Mouse (Mus musculus) stomach, embryonic 14.5 days (tissue): ENCODE measurements around the gene Kcp. TPM values are rescaled to one million over a fixed set of nuclear protein-coding genes. Genes with fewer than 3 reads are reported as not detected.

Source experiments
- ATAC-seq: fragments of 200-750 bp; cut with Nextera tagmentation; 2 replicates; pipeline ENCODE4 v1.8.0; 2017; ENCODE audit warnings: low read depth, moderate TSS enrichment; ENCODE audit not compliant: insufficient number of reproducible peaks, insufficient read depth, low FRiP score
- H3K27ac ChIP-seq: fragments of 300-500 bp; sonication (generic); 2 replicates; pipeline ENCODE4 v1.5.1; 2014; ENCODE audit warnings: mild to moderate bottlenecking, low read length, moderate library complexity, mixed read lengths
- H3K27me3 ChIP-seq: fragments of 300-500 bp; sonication (generic); 2 replicates; pipeline ENCODE4 v1.6.1; 2014; ENCODE audit warnings: low read length, control low read depth, mixed read lengths; ENCODE audit not compliant: control insufficient read depth, insufficient read depth
- H3K36me3 ChIP-seq: fragments of 300-500 bp; sonication (generic); 2 replicates; pipeline ENCODE4 v1.6.1; 2014; ENCODE audit warnings: mild to moderate bottlenecking, control low read depth, low read length, moderate library complexity, mixed read lengths; ENCODE audit not compliant: control insufficient read depth, insufficient read depth
- H3K4me1 ChIP-seq: fragments of 300-500 bp; sonication (generic); 2 replicates; pipeline ENCODE4 v1.6.1; 2014; ENCODE audit warnings: low read length, control low read depth, mixed read lengths; ENCODE audit not compliant: control insufficient read depth, insufficient read depth
- H3K4me2 ChIP-seq: fragments of 300-500 bp; sonication (generic); replicated peaks from 2 replicates; pipeline ENCODE4 v1.6.1; 2014; ENCODE audit warnings: low read depth, low read length, control low read depth
- H3K4me3 ChIP-seq: fragments of 300-500 bp; sonication (generic); 2 replicates; pipeline ENCODE4 v1.5.1; 2014; ENCODE audit warnings: low read depth, low read length, control low read depth
- H3K9ac ChIP-seq: fragments of 300-500 bp; sonication (generic); replicated peaks from 2 replicates; pipeline ENCODE4 v1.6.1; 2014; ENCODE audit warnings: low read depth, mild to moderate bottlenecking, control low read depth, low read length, moderate library complexity, mixed read lengths
- H3K9me3 ChIP-seq: fragments of 300-500 bp; sonication (generic); 2 replicates; pipeline ENCODE4 v1.6.1; 2016; ENCODE audit warnings: low read depth, low read length, control low read depth; ENCODE audit not compliant: control insufficient read depth
- WGBS: fragments of 180-500 bp; shearing (Covaris S2); extraction: QIAGEN DNeasy Blood & Tissue Kit; methylation state at CpG from one replicate; pipeline ENCODE4 v1.1.7; 2014; 5-methylcytosine and 5-hydroxymethylcytosine counted together
- polyA plus RNA-seq: library from polyadenylated mRNA; unstranded; fragments of >200 nt; fragmentation: Nextera tagmentation; extraction: Ambion mirVana; gene quantifications from 2 replicates; pipeline ENCODE4 v1.2.1, GENCODE M21; 2014

Gene Kcp
- polyA plus RNA-seq, 1 experiment from 2014 or later: 30.4 TPM

DNA sequence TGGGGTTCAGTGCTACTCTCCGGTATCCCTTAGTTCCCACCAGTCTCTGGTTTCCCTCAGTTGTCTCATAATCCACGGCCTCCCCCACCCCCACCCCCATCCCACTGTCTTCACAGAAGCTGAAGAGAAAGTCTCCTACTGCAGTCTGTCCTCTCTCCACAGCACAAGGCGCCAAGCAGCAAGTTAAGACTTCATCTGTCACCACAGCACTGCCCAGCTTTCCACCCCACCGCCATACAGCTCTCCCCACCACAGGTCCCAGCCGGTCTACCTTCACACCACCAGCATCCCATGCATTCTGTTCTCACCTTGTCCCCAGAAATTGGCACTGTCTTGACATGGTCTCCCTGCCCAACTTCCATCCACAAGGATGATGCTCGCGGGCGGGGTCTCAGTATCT is 918 bp downstream of the Kcp start:
- Histone ChIP-seq H3K9me3 (no peaks in the 10 kb centered on the region), H3K36me3 (no peaks in the 10 kb centered on the region), H3K4me3 (peak overlapping the region; percentile 58), H3K9ac (peak overlapping the region; percentile 52; the same call in 1 of the 2 replicates), H3K27me3 (no peaks in the 10 kb centered on the region), H3K4me1 (peaks cover 15% of the 10 kb centered on the region), H3K27ac (no peak overlapping the region), H3K4me2 (peak overlapping the region; percentile 69)
- no peak for ATAC-seq
- 21% methylated on average over 8 of the region's 8 CpGs for WGBS

DNA sequence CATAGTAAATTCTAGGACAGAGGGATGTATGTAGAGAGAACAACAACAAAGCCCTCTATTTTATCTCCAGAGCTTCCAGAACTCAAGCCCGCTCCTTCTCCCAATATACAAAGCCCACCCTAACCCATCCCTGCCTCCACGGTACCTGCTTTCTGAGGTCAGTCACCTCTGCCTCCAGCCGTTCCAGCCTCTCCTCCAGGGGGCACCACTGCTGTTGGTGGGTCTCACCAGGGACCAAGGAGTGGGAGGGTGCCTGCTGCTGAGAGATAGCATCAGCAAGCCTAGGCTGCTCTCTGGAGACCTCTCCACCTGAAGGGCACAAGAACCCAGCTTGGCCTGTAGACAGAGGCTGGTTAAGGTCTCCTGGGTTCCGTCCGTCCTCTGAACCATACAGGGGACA is 2.3 kb downstream of the Kcp start:
- Histone ChIP-seq H3K9me3 (no peaks in the 10 kb centered on the region), H3K4me2 (0 out of 2 replicates have a peak overlapping the region, but pooled peaks have one; percentile 7), H3K27me3 (no peaks in the 10 kb centered on the region), H3K4me1 (peaks cover 15% of the 10 kb centered on the region), H3K9ac (no peak overlapping the region), H3K36me3 (no peaks in the 10 kb centered on the region), H3K4me3 (no peak overlapping the region), H3K27ac (no peak overlapping the region)
- ATAC-seq: no peak
- WGBS: 90% methylated on average over 5 of the region's 5 CpGs

DNA sequence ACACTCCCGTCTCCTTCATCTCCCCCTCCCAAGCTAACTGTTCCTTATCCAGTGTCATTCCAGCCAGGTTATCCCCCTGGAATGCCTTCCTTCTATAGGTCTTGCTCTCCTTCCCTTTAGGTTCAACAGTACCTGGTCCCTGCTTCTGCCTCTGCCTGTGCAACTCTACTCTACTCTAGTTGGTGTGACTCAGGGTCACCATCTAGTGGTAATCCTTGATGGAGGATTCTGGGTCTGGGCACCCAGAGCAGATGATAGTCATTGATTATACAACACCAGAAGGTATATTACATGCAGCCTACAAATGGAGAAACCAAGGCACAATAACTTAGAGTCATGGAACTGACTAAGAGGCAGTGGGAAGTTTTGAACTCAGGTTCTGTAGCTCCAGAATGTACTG is 6.2 kb downstream of the Kcp start:
- ATAC-seq: no peak
- Histone ChIP-seq H3K4me1 (no peaks in the 10 kb centered on the region), H3K27ac (no peak overlapping the region), H3K27me3 (no peaks in the 10 kb centered on the region), H3K9ac (no peak overlapping the region), H3K36me3 (no peaks in the 10 kb centered on the region; the same call in 1 of the 2 replicates), H3K4me2 (no peak overlapping the region), H3K9me3 (no peaks in the 10 kb centered on the region), H3K4me3 (no peak overlapping the region)
- 95% methylated on average over 1 of the region's 1 CpGs for WGBS

DNA sequence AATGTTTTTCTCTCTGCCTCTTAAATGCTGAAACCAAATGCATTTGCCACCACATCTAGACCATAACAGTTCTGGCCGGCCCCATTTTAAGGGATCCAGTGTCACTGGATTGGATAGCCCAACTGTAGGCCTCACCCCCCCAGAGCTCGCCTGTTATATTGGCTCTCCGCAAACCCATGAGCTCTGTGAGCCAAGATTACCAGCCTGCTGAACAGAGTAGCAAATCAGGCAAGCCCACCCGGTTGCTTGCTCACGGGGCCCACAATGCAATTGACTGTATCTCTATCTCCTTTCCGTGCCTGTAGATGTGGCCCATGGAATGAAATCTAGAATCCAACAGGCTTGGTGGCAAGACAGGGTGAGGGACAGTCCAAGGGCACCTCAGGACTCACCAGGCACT is 6.9 kb downstream of the Kcp start:
- no peak overlapping the region for H3K4me3 ChIP-seq
- H3K27ac ChIP-seq: no peak overlapping the region
- 93% methylated on average over 6 of the region's 6 CpGs for WGBS
- no peaks in the 10 kb centered on the region for H3K27me3 ChIP-seq
- H3K4me2 ChIP-seq: no peak overlapping the region
- H3K4me1 ChIP-seq: no peaks in the 10 kb centered on the region
- H3K9ac ChIP-seq: no peak overlapping the region
- no peaks in the 10 kb centered on the region; the same call in none of the 2 replicates for H3K36me3 ChIP-seq
- no peak for ATAC-seq
- H3K9me3 ChIP-seq: no peaks in the 10 kb centered on the region

DNA sequence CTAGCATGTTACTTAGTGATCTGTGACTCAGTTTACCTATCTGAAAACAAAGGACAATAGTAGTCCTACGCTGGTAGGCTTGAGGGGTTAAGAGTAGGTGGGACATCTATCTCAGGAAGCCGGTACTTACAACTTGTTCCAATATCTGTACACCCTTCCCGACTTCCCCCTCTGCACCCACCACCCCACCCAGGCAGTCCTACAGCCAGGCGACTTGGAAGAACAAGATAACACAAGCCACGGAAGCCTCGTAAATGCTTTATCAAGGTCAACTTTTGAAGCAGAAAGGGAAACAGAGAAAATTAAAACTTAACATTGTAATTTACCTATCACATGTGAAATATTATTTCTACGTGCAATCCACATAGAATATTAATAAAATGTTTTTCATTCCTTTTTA is 7.6 kb downstream of the Kcp start:
- 91% methylated on average over 7 of the region's 7 CpGs for WGBS

DNA sequence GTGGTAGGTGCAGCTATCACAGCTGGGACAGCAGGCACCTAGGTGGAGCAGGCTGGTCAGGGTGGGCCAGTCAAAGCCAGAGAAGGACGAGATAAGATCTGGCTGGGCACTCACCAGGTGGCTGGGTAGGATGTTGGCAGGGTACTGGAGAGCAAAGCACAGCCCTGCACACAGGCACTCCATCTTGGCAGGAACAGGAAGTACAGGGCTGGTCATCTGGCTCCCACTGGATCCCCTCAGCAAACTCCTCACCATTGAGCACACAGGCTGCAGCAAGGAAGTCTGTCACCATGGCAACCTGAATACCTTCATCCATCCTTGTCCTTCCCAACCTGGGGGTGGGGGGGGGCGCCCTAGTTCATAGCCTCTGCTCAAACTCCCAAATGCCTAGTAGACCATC is 10.0 kb downstream of the Kcp start:
- WGBS: 30% methylated on average over 2 of the region's 2 CpGs
- no peaks in the 10 kb centered on the region for H3K9me3 ChIP-seq
- ATAC-seq: no peak
- no peak overlapping the region for H3K4me3 ChIP-seq
- H3K9ac ChIP-seq: no peak overlapping the region
- no peak overlapping the region for H3K4me2 ChIP-seq
- H3K27me3 ChIP-seq: no peaks in the 10 kb centered on the region
- H3K36me3 ChIP-seq: peaks cover 3% of the 10 kb centered on the region
- no peak overlapping the region for H3K27ac ChIP-seq
- H3K4me1 ChIP-seq: no peaks in the 10 kb centered on the region

More for the DNA sequence above, 7.6 kb downstream of the Kcp start:
- Histone ChIP-seq H3K27me3 (no peaks in the 10 kb centered on the region), H3K9me3 (no peaks in the 10 kb centered on the region), H3K27ac (no peak overlapping the region), H3K4me2 (no peak overlapping the region), H3K4me1 (no peaks in the 10 kb centered on the region), H3K4me3 (no peak overlapping the region), H3K36me3 (no peaks in the 10 kb centered on the region; the same call in none of the 2 replicates), H3K9ac (no peak overlapping the region)
- ATAC-seq: no peak

DNA sequence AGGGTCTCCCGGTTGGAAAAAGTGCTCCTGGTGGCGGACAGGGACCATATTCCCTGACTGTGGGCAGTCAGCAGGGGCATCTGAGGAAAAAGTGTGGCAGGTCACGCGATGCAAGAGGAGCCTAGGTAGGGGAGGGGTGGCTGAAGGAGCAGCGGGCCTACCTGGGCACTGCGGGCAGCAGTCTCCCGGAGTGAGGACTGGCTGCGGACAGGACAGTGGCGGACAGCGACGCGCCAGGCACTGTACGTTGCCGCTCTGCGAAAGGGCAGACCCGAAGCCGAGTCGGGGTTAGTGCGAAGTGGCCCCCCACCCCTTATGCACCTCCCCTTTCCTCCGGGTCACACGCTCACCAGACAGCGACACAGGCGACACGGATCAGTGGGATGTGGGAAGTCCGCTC is 11.5 kb downstream of the Kcp start:
- Histone ChIP-seq H3K27ac (no peak overlapping the region), H3K27me3 (no peaks in the 10 kb centered on the region), H3K4me1 (no peaks in the 10 kb centered on the region), H3K36me3 (peaks cover 3% of the 10 kb centered on the region), H3K9me3 (no peaks in the 10 kb centered on the region), H3K4me2 (no peak overlapping the region), H3K9ac (no peak overlapping the region), H3K4me3 (no peak overlapping the region)
- ATAC-seq: no peak
- WGBS: 36% methylated on average over 25 of the region's 25 CpGs

DNA sequence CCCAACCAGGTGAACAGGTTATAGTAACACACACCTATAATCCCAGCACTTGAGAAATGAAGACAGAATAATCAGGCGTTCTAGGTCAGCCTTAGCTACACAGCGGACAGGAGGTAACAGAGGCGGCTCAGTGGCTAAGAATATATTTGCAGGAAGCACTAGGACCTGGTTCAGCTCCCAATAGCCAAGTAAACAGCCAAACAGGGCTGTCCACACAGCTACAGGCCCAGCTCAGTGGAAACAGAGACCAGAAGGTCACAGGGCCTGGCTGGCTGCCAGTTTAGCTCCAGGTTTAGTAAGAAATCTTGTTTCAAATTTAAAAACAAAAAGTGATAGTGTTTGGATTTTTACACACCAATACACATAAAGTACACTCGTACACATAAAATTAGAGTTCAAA is 13.7 kb downstream of the Kcp start:
- Histone ChIP-seq H3K27me3 (no peaks in the 10 kb centered on the region), H3K9me3 (no peaks in the 10 kb centered on the region), H3K36me3 (peaks cover 3% of the 10 kb centered on the region), H3K4me1 (no peaks in the 10 kb centered on the region), H3K27ac (no peak overlapping the region), H3K9ac (no peak overlapping the region), H3K4me2 (no peak overlapping the region), H3K4me3 (no peak overlapping the region)
- 86% methylated on average over 4 of the region's 4 CpGs for WGBS
- ATAC-seq: no peak

DNA sequence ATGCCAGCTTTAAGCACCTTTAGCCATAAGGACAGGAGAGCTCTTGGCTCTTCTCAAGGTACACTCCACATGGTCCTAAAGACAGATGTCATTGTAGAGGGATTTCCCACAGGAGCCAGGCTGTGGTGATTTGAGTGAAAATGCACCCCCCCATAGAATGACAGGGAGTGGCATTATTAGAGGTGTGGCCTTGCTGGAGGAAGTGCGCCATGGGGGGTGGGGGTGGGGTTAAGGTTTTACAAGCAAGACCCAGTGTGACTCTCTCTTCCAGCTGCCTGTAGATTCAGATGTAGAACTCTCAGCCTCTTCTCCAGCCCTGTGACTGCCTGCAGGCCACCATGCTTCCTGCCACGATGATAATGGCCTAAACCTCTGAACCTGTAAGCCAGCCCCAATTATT is 21.8 kb downstream of the Kcp start:
- 0 out of 2 replicates have a peak, but pooled peaks cover 2% of the 10 kb centered on the region for H3K27me3 ChIP-seq
- H3K4me1 ChIP-seq: no peaks in the 10 kb centered on the region
- H3K9me3 ChIP-seq: no peaks in the 10 kb centered on the region
- WGBS: 49% methylated on average over 2 of the region's 2 CpGs
- no peak overlapping the region for H3K4me3 ChIP-seq
- H3K36me3 ChIP-seq: peaks cover 3% of the 10 kb centered on the region
- no peak overlapping the region for H3K4me2 ChIP-seq
- H3K9ac ChIP-seq: no peak overlapping the region
- H3K27ac ChIP-seq: no peak overlapping the region
- ATAC-seq: no peak
